Comparison of ENCODE assay signal across 24 mouse cellular contexts in genomic region chr13:60740248-60740647, GRCm38 (mm10). TPM values are rescaled to one million over a fixed set of nuclear protein-coding genes. Genes with fewer than 3 reads are reported as not detected.
DNase-seq lines count a peak whose midpoint lies in the region; ATAC-seq and TF ChIP-seq lines count a peak whose summit lies in the region.
"Had no signal": no experiment of that assay in that cellular context is flagged by ENCODE, and none has a peak within 500 bp of the region (broad histone marks: within the 10 kb centered on the region; RNA-seq: fewer than 3 reads in every experiment).

No protein-coding gene starts in this region.

- H3K27me3 ChIP-seq in intestine, postnatal 0 days (replicated peaks; ENCODE audit: control insufficient read depth, insufficient read depth, low read length), result no peaks in the 10 kb centered on the region
- H3K27me3 ChIP-seq in intestine, embryonic 15.5 days (replicated peaks), result no peaks in the 10 kb centered on the region
- H3K27me3 ChIP-seq in lung, postnatal 0 days (replicated peaks; ENCODE audit: insufficient read depth, low read length), result no peaks in the 10 kb centered on the region
- H3K27me3 ChIP-seq: embryonic facial prominence, embryonic 15.5 days; heart, embryonic 12.5 days; hindbrain, embryonic 15.5 days; midbrain, embryonic 15.5 days; stomach, embryonic 15.5 days had no signal

- H3K27ac ChIP-seq in intestine, postnatal 0 days (ENCODE audit: low read depth, low read length), result no peak overlapping the region
- no peak overlapping the region for H3K27ac ChIP-seq in intestine, embryonic 15.5 days
- H3K27ac ChIP-seq in lung, postnatal 0 days (ENCODE audit: low read length), result no peak overlapping the region
- H3K27ac ChIP-seq: embryonic facial prominence, embryonic 15.5 days; forebrain, embryonic 10.5 days; hindbrain, embryonic 15.5 days; limb, embryonic 10.5 days; macrophage; midbrain, embryonic 15.5 days; stomach, embryonic 15.5 days had no signal

- no peak overlapping the region for H3K4me3 ChIP-seq in intestine, postnatal 0 days (ENCODE audit: low read depth, low read length)
- H3K4me3 ChIP-seq in intestine, embryonic 15.5 days (replicated peaks), result no peak overlapping the region
- H3K4me3 ChIP-seq in lung, postnatal 0 days (ENCODE audit: low read depth, low read length), result no peak overlapping the region
- H3K4me3 ChIP-seq: embryonic facial prominence, embryonic 15.5 days; forebrain, embryonic 10.5 days; heart, embryonic 12.5 days; hindbrain, embryonic 15.5 days; limb, embryonic 10.5 days; midbrain, embryonic 15.5 days; stomach, embryonic 15.5 days had no signal

- ATAC-seq in intestine, postnatal 0 days, result no peak
- no peak for ATAC-seq in intestine, embryonic 15.5 days
- ATAC-seq in lung, postnatal 0 days, result no peak
- ATAC-seq: midbrain, embryonic 15.5 days had no signal

- peak; percentile 40 for TF ChIP-seq CTCF in intestine, postnatal 0 days (IDR thresholded peaks at IDR 0.05; ENCODE audit: low read depth)
- peak; percentile 48 for TF ChIP-seq CTCF in lung, postnatal 0 days (IDR thresholded peaks at IDR 0.05)

- no peak for TF ChIP-seq EP300 in lung, postnatal 0 days (IDR thresholded peaks at IDR 0.05)

- 92% methylated on average over 6 of the region's 6 CpGs for WGBS in intestine, postnatal 0 days
- WGBS in intestine, embryonic 15.5 days, result 92% methylated on average over 6 of the region's 6 CpGs
- WGBS in lung, postnatal 0 days, result 90% methylated on average over 6 of the region's 6 CpGs

- no peaks in the 10 kb centered on the region for H3K9me3 ChIP-seq in intestine, postnatal 0 days (ENCODE audit: control insufficient read depth)
- H3K9me3 ChIP-seq in intestine, embryonic 15.5 days, result no peaks in the 10 kb centered on the region
- no peaks in the 10 kb centered on the region for H3K9me3 ChIP-seq in lung, postnatal 0 days (ENCODE audit: low read length)
- H3K9me3 ChIP-seq: embryonic facial prominence, embryonic 15.5 days; forebrain, embryonic 10.5 days; hindbrain, embryonic 15.5 days; limb, embryonic 10.5 days; midbrain, embryonic 15.5 days; stomach, embryonic 15.5 days had no signal

- no peaks in the 10 kb centered on the region for H3K36me3 ChIP-seq in intestine, postnatal 0 days (ENCODE audit: control insufficient read depth, insufficient read depth)
- H3K36me3 ChIP-seq in intestine, embryonic 15.5 days, result peaks cover 3% of the 10 kb centered on the region; the same call in 1 of the 2 replicates
- peaks cover 14% of the 10 kb centered on the region; the same call in 1 of the 2 replicates for H3K36me3 ChIP-seq in lung, postnatal 0 days (ENCODE audit: insufficient read depth, low read length)
- H3K36me3 ChIP-seq: stomach, embryonic 15.5 days had no signal

- no peak overlapping the region for H3K9ac ChIP-seq in intestine, postnatal 0 days (ENCODE audit: low read depth, low read length)
- no peak overlapping the region for H3K9ac ChIP-seq in intestine, embryonic 15.5 days
- H3K9ac ChIP-seq in lung, postnatal 0 days (replicated peaks; ENCODE audit: low read depth), result no peak overlapping the region
- H3K9ac ChIP-seq: embryonic facial prominence, embryonic 15.5 days; heart, embryonic 12.5 days; hindbrain, embryonic 15.5 days; midbrain, embryonic 15.5 days; stomach, embryonic 15.5 days had no signal

- no peak for DNase-seq in lung, postnatal 0 days (ENCODE audit: low spot score)
- DNase-seq in lung, postnatal 25 days (ENCODE audit: low spot score), result no peak
- peak; percentile 60 for DNase-seq in ES-CJ7 (ENCODE audit: low read depth, low spot score)
- DNase-seq in induced T-regulatory cell, adult 2 months (ENCODE audit: low read depth), result peak; percentile 42
- DNase-seq in right cerebral cortex, adult 2 months (ENCODE audit: low spot score in 2 of 2), result no peak
- DNase-seq in cerebellum, adult 11-12 months, result no peak
- DNase-seq: adrenal gland, postnatal 36 days; cerebellum, adult 9-11 months; right cerebral cortex, adult 18-20 months had no signal

- H3K4me1 ChIP-seq in intestine, postnatal 0 days (replicated peaks; ENCODE audit: control insufficient read depth, insufficient read depth, low read length), result no peaks in the 10 kb centered on the region; the same call in 1 of the 2 replicates
- H3K4me1 ChIP-seq in intestine, embryonic 15.5 days (replicated peaks), result peaks cover 20% of the 10 kb centered on the region
- peaks cover 14% of the 10 kb centered on the region; the same call in 1 of the 2 replicates for H3K4me1 ChIP-seq in lung, postnatal 0 days (ENCODE audit: insufficient read depth, low read depth, low read length)

- H3K4me2 ChIP-seq in intestine, postnatal 0 days (replicated peaks; ENCODE audit: low read depth), result no peak overlapping the region
- H3K4me2 ChIP-seq in intestine, embryonic 15.5 days (replicated peaks), result no peak overlapping the region
- no peak overlapping the region for H3K4me2 ChIP-seq in lung, postnatal 0 days (replicated peaks; ENCODE audit: low read depth, low read length)
- H3K4me2 ChIP-seq: embryonic facial prominence, embryonic 15.5 days; heart, embryonic 12.5 days; hindbrain, embryonic 15.5 days; midbrain, embryonic 15.5 days; stomach, embryonic 15.5 days had no signal

RNA-seq across cellular contexts. Expression of gene BC051665, which starts 45.9 kb away (rescaled TPM):
- polyA plus RNA-seq in intestine, postnatal 0 days (2015; fragmentation: Nextera tagmentation; extraction: Ambion mirVana), result not detected in 2 replicates
- polyA plus RNA-seq in intestine, embryonic 15.5 days (2015; fragmentation: Nextera tagmentation; extraction: Ambion mirVana), result not detected in 2 replicates
- polyA plus RNA-seq in lung, postnatal 0 days (2015; fragmentation: Nextera tagmentation; extraction: Ambion mirVana), result not detected in 2 replicates
- polyA plus RNA-seq: C2C12; embryonic facial prominence, embryonic 15.5 days; forebrain, embryonic 10.5 days; frontal cortex, adult 2 months; heart, embryonic 12.5 days; hindbrain, embryonic 15.5 days; kidney, embryonic 14.5 days; large intestine, adult 2 months; limb, embryonic 10.5 days; liver, embryonic 16.5 days; macrophage; midbrain, embryonic 15.5 days; stomach, embryonic 15.5 days had no signal

Comparison
In these comparisons a context has a peak if more than half of its experiments do, and no peak if none do; other contexts are left out.
1. DNase-seq: peak in ES-CJ7 (single experiment) and induced T-regulatory cell, adult 2 months (single experiment); none in lung, postnatal 0 days (single experiment), lung, postnatal 25 days (single experiment), right cerebral cortex, adult 2 months (0 of 2) and cerebellum, adult 11-12 months (single experiment).